Mouse (Mus musculus) olfactory bulb, adult 2 months (tissue): ENCODE data around the gene Grip1.

ENCODE experiments used
- CTCF ChIP-seq: fragments of 200-500 bp; IDR thresholded peaks from 2 replicates; pipeline ENCODE4 v1.5.1; 2012; ENCODE audit warnings: low read depth, mild to moderate bottlenecking, low read length, moderate library complexity; ENCODE audit not compliant: insufficient read depth
- POLR2A ChIP-seq: fragments of 200-500 bp; IDR thresholded peaks from 2 replicates; pipeline ENCODE4 v1.6.1; 2012; ENCODE audit warnings: mild to moderate bottlenecking, low read depth, low read length, moderate library complexity; ENCODE audit not compliant: insufficient read depth

GRCm38 (mm10) chr10:119819740-119820139 lies 366.1 kb downstream of the Grip1 start:
- no peak for TF ChIP-seq POLR2A
- TF ChIP-seq CTCF = no peak
